Mouse (Mus musculus) spleen, embryonic (tissue): Measurements from ENCODE around the gene Mapk14.

Source experiments
- CTCF ChIA-PET: fragments of 350-600 bp; sonication (Branson Sonifier 250); formaldehyde crosslinking; loops from one replicate; lab custom pipeline; 2022; lab: Charles Lee

Gene Mapk14

DNA sequence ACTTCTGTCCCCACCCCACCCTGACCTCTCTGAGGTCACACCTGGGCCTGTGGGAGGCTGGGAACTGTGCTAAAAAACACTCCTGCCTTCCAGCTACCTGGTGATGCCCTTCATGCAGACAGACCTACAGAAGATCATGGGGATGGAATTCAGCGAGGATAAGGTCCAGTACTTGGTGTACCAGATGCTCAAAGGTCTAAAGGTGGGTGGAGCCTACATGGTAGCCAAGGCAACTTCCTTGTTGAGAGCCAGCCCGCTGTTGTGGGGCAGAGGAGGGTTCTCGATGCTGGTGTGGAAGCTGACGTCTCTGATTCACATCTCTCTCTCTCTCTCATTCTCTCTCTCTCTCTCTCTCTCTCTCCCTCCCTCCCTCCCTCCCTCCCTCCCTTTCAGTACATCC is 84.0 kb downstream of the Mapk14 start:
- CTCF ChIA-PET = interaction anchor here (0.6 kb wide), 1 partner anchor 32 kb away, joined by 3 read pairs; no protein-coding TSS in a partner anchor

DNA sequence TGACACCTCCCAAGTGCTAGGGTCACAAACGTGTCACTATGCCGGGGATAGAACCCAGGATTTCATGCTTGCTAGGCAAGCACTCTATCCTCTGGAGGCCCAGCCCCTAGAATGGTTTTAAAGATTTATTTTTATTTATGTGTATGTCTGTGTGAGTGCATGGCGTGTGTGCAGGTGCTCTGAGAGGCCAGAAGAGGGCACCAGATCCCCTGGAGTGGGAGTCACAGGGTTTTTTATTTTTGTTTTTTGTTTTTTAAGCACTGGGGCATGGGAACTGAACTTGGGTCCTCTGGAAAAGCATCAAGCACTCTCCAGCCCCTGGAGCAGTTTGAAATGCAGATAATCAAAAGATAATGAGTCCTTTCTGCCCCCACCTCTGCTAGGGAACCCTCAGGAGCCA is 85.7 kb downstream of the Mapk14 start:
- CTCF ChIA-PET = no interaction called here

DNA sequence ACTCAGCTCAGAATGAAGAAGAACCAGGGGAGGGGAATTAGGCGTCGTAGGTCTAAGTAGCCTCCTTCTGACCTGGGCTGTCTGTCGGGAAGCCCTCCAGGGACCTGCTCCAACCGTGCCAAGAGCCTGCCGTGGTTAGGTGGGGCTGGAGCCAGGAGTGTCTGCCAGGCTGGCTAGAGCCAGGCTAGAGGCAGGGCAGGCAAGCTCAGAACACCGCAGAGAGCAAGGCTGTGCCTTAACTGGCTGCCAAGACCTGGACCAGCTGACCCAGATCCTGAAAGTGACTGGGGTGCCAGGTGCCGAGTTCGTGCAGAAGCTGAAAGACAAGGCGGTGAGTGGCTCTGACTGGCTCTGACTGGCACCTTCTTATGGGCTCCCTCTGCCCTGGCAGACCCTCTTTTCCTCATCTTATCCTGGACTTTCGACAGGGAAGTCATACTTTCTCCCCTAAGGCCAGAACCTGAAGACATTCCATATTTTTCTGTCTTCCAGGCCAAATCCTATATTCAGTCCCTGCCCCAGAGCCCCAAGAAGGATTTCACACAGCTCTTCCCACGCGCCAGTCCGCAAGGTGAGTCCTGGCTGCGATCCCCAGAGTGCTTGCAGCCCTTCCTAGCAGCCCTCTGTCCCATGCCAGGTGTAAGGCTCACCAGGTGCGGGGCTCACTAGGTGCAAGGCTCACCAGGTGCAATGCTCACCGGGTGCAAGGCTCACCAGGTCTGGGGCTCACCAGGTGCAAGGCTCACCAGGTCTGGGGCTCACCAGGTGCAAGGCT is 86.3 kb downstream of the Mapk14 start:
- CTCF ChIA-PET = interaction anchor here (0.6 kb wide), 1 partner anchor 142 kb away, joined by 3 read pairs; no protein-coding TSS in a partner anchor

DNA sequence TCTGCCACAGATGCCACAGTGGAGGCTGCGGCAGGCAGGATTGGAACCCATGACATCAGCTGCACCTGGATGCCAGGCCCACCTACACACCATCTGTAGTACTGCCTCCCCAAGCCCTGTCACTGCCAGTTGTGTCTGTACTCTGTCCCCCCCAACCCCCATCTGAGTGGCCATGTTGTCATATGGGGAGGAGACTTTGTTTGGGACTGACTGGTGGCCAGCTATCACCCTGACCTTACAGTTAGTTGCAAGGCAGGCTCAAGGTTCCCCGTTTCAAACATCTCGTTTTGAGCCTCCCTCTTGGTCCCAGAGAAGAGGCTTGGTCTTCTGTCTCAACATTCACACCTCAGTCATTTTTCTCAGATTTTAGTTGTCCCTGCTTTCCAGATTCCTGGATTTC is 88.6 kb downstream of the Mapk14 start:
- CTCF ChIA-PET = interaction anchor here (0.5 kb wide), 1 partner anchor 342 kb away, joined by 3 read pairs; no protein-coding TSS in a partner anchor

DNA sequence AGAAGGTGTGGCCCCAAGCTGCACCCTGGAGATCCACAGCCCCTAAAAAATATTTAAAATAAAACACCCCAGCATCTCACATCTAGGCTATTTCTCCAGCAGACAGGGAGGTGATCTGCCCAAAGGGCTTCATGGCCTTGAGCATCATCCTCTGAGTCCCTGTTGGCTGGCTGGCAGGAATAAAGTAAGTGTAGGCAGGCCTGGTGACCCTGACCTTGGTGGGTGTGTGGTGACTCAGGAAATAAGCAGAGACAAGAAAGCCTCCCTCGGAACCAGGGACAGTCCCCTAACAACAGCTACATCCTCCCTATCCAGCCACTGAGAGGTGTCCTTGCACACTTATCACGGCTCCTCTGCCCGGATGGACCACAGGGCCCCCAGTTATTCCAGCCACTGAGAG is 89.7 kb downstream of the Mapk14 start:
- CTCF ChIA-PET = interaction anchor here (0.7 kb wide), 1 partner anchor 1700 kb away, joined by 4 read pairs; no protein-coding TSS in a partner anchor

DNA sequence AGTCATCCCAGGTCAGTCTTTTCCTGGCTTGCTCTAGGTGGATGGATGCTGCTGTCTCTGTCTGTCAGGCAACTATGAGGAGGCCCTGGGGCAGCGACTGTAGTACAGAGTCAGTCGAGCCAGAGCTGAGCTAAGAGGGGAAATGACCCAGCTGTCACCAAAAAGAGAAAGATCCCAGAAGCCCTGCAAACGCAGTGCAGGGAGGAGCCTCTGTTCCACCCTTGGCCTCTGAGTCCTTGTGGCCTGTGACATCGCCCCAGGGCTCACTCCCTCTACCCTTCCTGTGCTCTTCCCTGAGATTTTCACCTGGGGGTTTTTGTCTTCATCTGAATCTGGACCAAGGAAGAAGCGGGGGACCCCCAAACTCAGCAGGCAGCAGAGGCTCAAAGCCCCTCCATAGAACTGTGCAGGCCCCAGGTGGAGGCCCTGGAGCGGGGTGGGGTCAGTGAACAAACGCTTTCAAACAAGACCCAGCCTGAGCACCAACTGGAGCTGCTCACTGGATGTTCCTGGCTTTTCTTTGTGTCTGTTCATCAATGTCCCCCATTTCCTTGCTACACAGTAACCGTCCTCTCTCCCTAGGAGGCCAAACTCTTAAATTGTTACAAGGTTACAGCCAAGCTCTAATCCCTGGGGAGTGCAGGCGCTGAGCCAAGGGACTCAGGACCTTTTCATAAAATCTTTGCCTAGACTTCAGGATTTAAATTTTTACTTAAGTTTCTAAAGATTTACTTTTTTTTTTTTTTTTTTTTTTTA is 90.3 kb downstream of the Mapk14 start:
- CTCF ChIA-PET = no interaction called here

DNA sequence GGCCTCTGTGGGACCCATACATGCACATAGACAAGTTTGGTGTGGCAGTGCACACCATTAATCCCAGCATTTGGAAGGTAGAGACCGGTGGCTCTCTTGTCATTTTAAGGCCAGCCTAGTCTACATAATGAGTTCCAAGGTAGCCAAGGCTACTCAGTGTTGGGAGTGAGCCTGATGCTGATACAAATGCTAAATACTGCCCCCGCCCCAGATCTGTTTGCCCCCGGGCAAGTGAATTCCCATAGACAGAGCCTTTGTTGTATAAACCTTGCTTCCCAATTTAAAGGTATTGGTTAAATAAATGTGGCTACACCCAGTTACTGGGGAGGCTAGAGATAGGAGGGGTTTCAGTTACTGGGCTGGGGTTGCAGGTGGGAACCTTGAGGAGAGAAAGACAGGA is 93.9 kb downstream of the Mapk14 start:
- CTCF ChIA-PET = interaction anchor here (0.6 kb wide), 1 partner anchor 47 kb away, joined by 8 read pairs; no protein-coding TSS in a partner anchor

DNA sequence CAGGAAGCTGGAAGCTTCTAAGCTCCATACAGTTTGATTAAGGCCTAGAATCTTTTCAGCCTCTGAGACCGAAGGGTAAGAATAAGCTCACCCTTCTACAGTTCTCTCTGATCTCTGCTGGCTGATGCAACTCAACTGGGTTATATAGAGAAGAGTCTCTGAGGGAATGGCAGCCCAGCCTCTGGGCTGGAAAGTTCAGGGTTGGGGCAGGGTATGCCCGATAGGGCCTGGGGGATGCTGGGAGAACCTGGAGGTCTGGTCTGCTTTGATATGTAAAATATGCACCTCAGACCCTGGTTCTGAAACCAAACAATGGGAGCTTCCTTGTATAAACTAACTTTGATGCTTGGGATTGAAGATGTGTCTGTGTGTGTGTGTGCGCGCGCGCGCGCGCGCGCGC is 96.4 kb downstream of the Mapk14 start:
- CTCF ChIA-PET = interaction anchor here (0.7 kb wide), 1 partner anchor 340 kb away, joined by 3 read pairs; no protein-coding TSS in a partner anchor

DNA sequence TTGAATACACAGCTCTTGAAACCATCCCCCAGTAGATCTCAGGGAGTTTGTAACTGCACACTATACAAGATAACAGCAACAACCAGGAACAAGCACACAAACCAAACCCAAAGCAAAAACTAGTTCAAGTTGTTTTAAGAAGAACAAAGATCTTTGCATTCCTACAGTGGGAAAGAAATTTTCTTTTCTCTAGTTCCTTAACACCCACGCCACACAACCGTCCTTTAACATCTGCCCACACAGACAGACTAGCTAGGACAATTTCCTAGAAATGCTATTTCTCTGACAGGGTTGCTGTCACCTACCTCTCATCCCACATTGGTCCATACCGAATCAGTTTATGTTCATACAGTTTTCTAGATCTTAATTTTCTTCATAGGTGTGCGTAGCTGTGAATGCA is 105.9 kb downstream of the Mapk14 start:
- CTCF ChIA-PET = no interaction called here
